Mouse (Mus musculus) spleen, adult 2 months (tissue): ENCODE measurements around the gene Rcan1. TPM values are rescaled to one million over a fixed set of nuclear protein-coding genes. Genes with fewer than 3 reads are reported as not detected.

Source experiments
- DNase-seq, 2 experiments: peaks; one replicate each; pipeline versions ENCODE4 v3.0.0 to v3.0.0-alpha.2; 2012 to 2021; ENCODE audit warnings: low spot score in 2 of 2, low read depth in 1 of 2
- H3K27ac ChIP-seq: fragments of 200-500 bp; 2 replicates; pipeline ENCODE4 v1.5.1; 2012; ENCODE audit warnings: low read length, inconsistent platforms; ENCODE audit not compliant: insufficient read depth
- H3K27me3 ChIP-seq: fragments of 200-500 bp; 2 replicates; pipeline ENCODE4 v1.6.1; 2012; ENCODE audit warnings: mild to moderate bottlenecking, moderate library complexity, low read length, inconsistent platforms; ENCODE audit not compliant: control insufficient read depth, insufficient read depth
- H3K36me3 ChIP-seq: fragments of 200-500 bp; 2 replicates; pipeline ENCODE4 v1.6.1; 2012; ENCODE audit warnings: mild to moderate bottlenecking, low read length, inconsistent platforms; ENCODE audit not compliant: control insufficient read depth, insufficient read depth
- H3K4me1 ChIP-seq: fragments of 200-500 bp; 2 replicates; pipeline ENCODE4 v1.6.1; 2011; ENCODE audit warnings: inconsistent platforms; ENCODE audit not compliant: control insufficient read depth, insufficient read depth, insufficient read length
- H3K4me3 ChIP-seq: fragments of 200-500 bp; 2 replicates; pipeline ENCODE4 v1.5.1; 2011; ENCODE audit warnings: mild to moderate bottlenecking, inconsistent platforms; ENCODE audit not compliant: insufficient read depth, insufficient read length; ENCODE audit errors: extremely low read depth
- CTCF ChIP-seq: fragments of 200-500 bp; IDR thresholded peaks from 2 replicates; pipeline ENCODE4 v1.5.1; 2011; ENCODE audit warnings: mild to moderate bottlenecking, inconsistent platforms; ENCODE audit not compliant: insufficient read depth, insufficient read length, insufficient replicate concordance; ENCODE audit errors: extremely low read depth
- POLR2A ChIP-seq: fragments of 200-500 bp; IDR thresholded peaks from 2 replicates; pipeline ENCODE4 v1.6.1; 2011; ENCODE audit warnings: low read depth, low read length, inconsistent platforms
- WGBS: fragments of 180-500 bp; shearing (Covaris S2); methylation state at CpG from one replicate; pipeline ENCODE4 v1.1.7; 2018; 5-methylcytosine and 5-hydroxymethylcytosine counted together
- polyA plus RNA-seq: library from polyadenylated mRNA; depleted of rRNA; stranded (reverse); fragments of >200 nt; gene quantifications from 2 replicates; pipeline ENCODE4 v1.2.3, GENCODE M21; 2012

Rcan1 gene
- polyA plus RNA-seq, 1 experiment, result 6.4 TPM

GRCm38 (mm10) chr16:92381092-92381491, 89.6 kb downstream of the Rcan1 start:
- TF ChIP-seq CTCF (no peak), POLR2A (no peak)
- no peak for DNase-seq
- Histone ChIP-seq H3K4me3 (no peak overlapping the region), H3K4me1 (no peaks in the 10 kb centered on the region), H3K36me3 (no peaks in the 10 kb centered on the region), H3K27me3 (no peaks in the 10 kb centered on the region), H3K27ac (no peak overlapping the region)
- WGBS, result 78% methylated on average over 6 of the region's 6 CpGs

GRCm38 (mm10) chr16:92376976-92377375, 93.7 kb downstream of the Rcan1 start:
- H3K27me3 ChIP-seq, result no peaks in the 10 kb centered on the region
- no peak for DNase-seq
- no peak for TF ChIP-seq POLR2A
- no peak for TF ChIP-seq CTCF
- no peaks in the 10 kb centered on the region for H3K36me3 ChIP-seq
- H3K27ac ChIP-seq, result no peak overlapping the region
- no peak overlapping the region for H3K4me3 ChIP-seq
- H3K4me1 ChIP-seq, result no peaks in the 10 kb centered on the region
- WGBS, result 85% methylated on average over 6 of the region's 6 CpGs

- no peaks in the 10 kb centered on the region for H3K36me3 ChIP-seq
- H3K4me1 ChIP-seq, result no peaks in the 10 kb centered on the region
- DNase-seq, result no peak
- no peak overlapping the region for H3K27ac ChIP-seq
- no peak for TF ChIP-seq POLR2A
- no peak for TF ChIP-seq CTCF
- no peak overlapping the region for H3K4me3 ChIP-seq
- H3K27me3 ChIP-seq, result no peaks in the 10 kb centered on the region
- 45% methylated on average over 5 of the region's 5 CpGs for WGBS
Observed at GRCm38 (mm10) chr16:92371623-92372022, 99.0 kb downstream of the Rcan1 start.

GRCm38 (mm10) chr16:92369260-92369659, 101.4 kb downstream of the Rcan1 start:
- 68% methylated on average over 2 of the region's 2 CpGs for WGBS

GRCm38 (mm10) chr16:92365477-92365876, 105.2 kb downstream of the Rcan1 start:
- Histone ChIP-seq H3K4me3 (no peak overlapping the region), H3K27me3 (no peaks in the 10 kb centered on the region), H3K36me3 (no peaks in the 10 kb centered on the region), H3K4me1 (no peaks in the 10 kb centered on the region), H3K27ac (no peak overlapping the region)
- DNase-seq, result no peak
- TF ChIP-seq POLR2A (no peak), CTCF (no peak)
- 91% methylated on average over 7 of the region's 7 CpGs for WGBS

More at GRCm38 (mm10) chr16:92369260-92369659, 101.4 kb downstream of the Rcan1 start:
- no peaks in the 10 kb centered on the region for H3K27me3 ChIP-seq
- no peak overlapping the region for H3K4me3 ChIP-seq
- no peaks in the 10 kb centered on the region for H3K4me1 ChIP-seq
- TF ChIP-seq POLR2A (no peak), CTCF (no peak)
- no peak for DNase-seq
- no peaks in the 10 kb centered on the region for H3K36me3 ChIP-seq
- no peak overlapping the region for H3K27ac ChIP-seq

- H3K4me1 ChIP-seq, result no peaks in the 10 kb centered on the region
- H3K36me3 ChIP-seq, result no peaks in the 10 kb centered on the region
- no peaks in the 10 kb centered on the region for H3K27me3 ChIP-seq
- no peak for DNase-seq
- H3K27ac ChIP-seq, result no peak overlapping the region
- no peak for TF ChIP-seq POLR2A
- no peak for TF ChIP-seq CTCF
- no peak overlapping the region for H3K4me3 ChIP-seq
- WGBS, result 87% methylated on average over 7 of the region's 7 CpGs
Observed at GRCm38 (mm10) chr16:92360711-92361110, 110.0 kb downstream of the Rcan1 start.

GRCm38 (mm10) chr16:92359229-92359628, 111.4 kb downstream of the Rcan1 start, which contains the start of gene Kcne1:
TSS of gene Kcne1 (minus strand) at chr16:92359468.
- Histone ChIP-seq H3K4me3 (no peak within 1 kb of the TSS), H3K36me3 (no peaks in the 10 kb centered on the region), H3K4me1 (no peaks in the 10 kb centered on the region), H3K27me3 (no peaks in the 10 kb centered on the region), H3K27ac (no peak within 1 kb of the TSS)
- 71% methylated on average over 9 of the region's 9 CpGs for WGBS
- DNase-seq, result no peak
- TF ChIP-seq POLR2A (no peak), CTCF (no peak)
